Mouse (Mus musculus) MEL (cell line): Measurements from ENCODE around the gene Herpud2. TPM values are rescaled to one million over a fixed set of nuclear protein-coding genes. Genes with fewer than 3 reads are reported as not detected.

Source experiments
- DNase-seq: peaks from one replicate; pipeline ENCODE4 v3.0.0; 2011; ENCODE audit warnings: low read depth, low spot score
- H3K27ac ChIP-seq: 2 replicates; pipeline ENCODE4 v1.5.1; 2012; ENCODE audit warnings: low read depth, mild to moderate bottlenecking, control low read depth, low read length, moderate library complexity; ENCODE audit not compliant: control insufficient read depth
- H3K27me3 ChIP-seq, 2 experiments: fragments of 150-350 bp in 1 of 2; sonication (generic) in 1 of 2; 2 replicates each; pipeline ENCODE4 v1.6.1; 2012; ENCODE audit warnings: low read length in 2 of 2, mild to moderate bottlenecking in 2 of 2, improper control_type of control experiment in 1 of 2, moderate library complexity in 1 of 2; ENCODE audit not compliant: insufficient read depth in 2 of 2, control insufficient read depth in 1 of 2
- H3K36me3 ChIP-seq, 2 experiments: 2 replicates each; pipeline ENCODE4 v1.6.1; 2012 to 2014; ENCODE audit warnings: low read length in 2 of 2, improper control_type of control experiment in 1 of 2, inconsistent platforms in 1 of 2, mild to moderate bottlenecking in 1 of 2; ENCODE audit not compliant: insufficient read depth in 2 of 2, control insufficient read depth in 1 of 2
- H3K4me1 ChIP-seq, 2 experiments: fragments of 150-350 bp in 1 of 2; sonication (generic) in 1 of 2; 2 replicates each; pipeline ENCODE4 v1.6.1; 2012; ENCODE audit warnings: low read length in 2 of 2, improper control_type of control experiment in 1 of 2, mild to moderate bottlenecking in 1 of 2; ENCODE audit not compliant: insufficient read depth in 2 of 2, control insufficient read depth in 1 of 2
- H3K4me3 ChIP-seq, 2 experiments: fragments of 150-350 bp in 1 of 2; sonication (generic) in 1 of 2; 2 replicates each; pipeline ENCODE4 v1.5.1; 2012; ENCODE audit warnings: low read depth in 2 of 2, low read length in 2 of 2, mild to moderate bottlenecking in 2 of 2, moderate library complexity in 2 of 2, control low read depth in 1 of 2, improper control_type of control experiment in 1 of 2; ENCODE audit not compliant: control insufficient read depth in 1 of 2, insufficient read depth in 1 of 2
- H3K79me2 ChIP-seq: 2 replicates; pipeline ENCODE4 v1.6.1; 2012; ENCODE audit warnings: mild to moderate bottlenecking, low read length, moderate library complexity; ENCODE audit not compliant: control insufficient read depth, poor library complexity, insufficient read depth
- H3K9ac ChIP-seq: 2 replicates; pipeline ENCODE4 v1.6.1; 2012; ENCODE audit warnings: low read depth, mild to moderate bottlenecking, control low read depth, low read length, moderate library complexity; ENCODE audit not compliant: control insufficient read depth, poor library complexity, severe bottlenecking
- H3K9me3 ChIP-seq: fragments of 150-350 bp; sonication (generic); replicated peaks from 2 replicates; pipeline ENCODE4 v1.6.1; 2012; ENCODE audit warnings: mild to moderate bottlenecking, low read length, improper control_type of control experiment, moderate library complexity; ENCODE audit not compliant: insufficient read depth
- CHD1 ChIP-seq: IDR thresholded peaks from 2 replicates; pipeline ENCODE4 v1.6.1; 2012; ENCODE audit warnings: low read depth, mild to moderate bottlenecking, inconsistent platforms, low read length, improper control_type of control experiment
- E2F4 ChIP-seq: IDR thresholded peaks from 2 replicates; pipeline ENCODE4 v1.6.1; 2011; ENCODE audit warnings: low read depth, low read length, improper control_type of control experiment, borderline replicate concordance
- ETS1 ChIP-seq: IDR thresholded peaks from 2 replicates; pipeline ENCODE4 v1.6.1; 2012; ENCODE audit warnings: low read depth, mild to moderate bottlenecking, inconsistent platforms, low read length, improper control_type of control experiment, moderate library complexity
- GABPA ChIP-seq: IDR thresholded peaks from 2 replicates; pipeline ENCODE4 v1.6.1; 2012; ENCODE audit warnings: low read depth, mild to moderate bottlenecking, inconsistent platforms, low read length, improper control_type of control experiment, moderate library complexity
- HCFC1 ChIP-seq: IDR thresholded peaks from 2 replicates; pipeline ENCODE4 v1.6.1; 2012; ENCODE audit warnings: low read depth, mild to moderate bottlenecking, inconsistent platforms, low read length, improper control_type of control experiment, moderate library complexity
- JUND ChIP-seq: IDR thresholded peaks from 2 replicates; pipeline ENCODE4 v1.6.1; 2011; ENCODE audit warnings: low read depth, mild to moderate bottlenecking, improper control_type of control experiment, low read length
- KAT2A ChIP-seq: conservative IDR thresholded peaks from 2 replicates; pipeline ENCODE4 v1.6.1; 2012; ENCODE audit warnings: low read depth, low read length, improper control_type of control experiment, inconsistent platforms
- MAX ChIP-seq: IDR thresholded peaks from 2 replicates; pipeline ENCODE4 v1.6.1; 2011; ENCODE audit warnings: low read length, improper control_type of control experiment
- MAZ ChIP-seq: IDR thresholded peaks from 2 replicates; pipeline ENCODE4 v1.6.1; 2012; ENCODE audit warnings: low read depth, mild to moderate bottlenecking, inconsistent platforms, low read length, improper control_type of control experiment
- MXI1 ChIP-seq: IDR thresholded peaks from 2 replicates; pipeline ENCODE4 v1.6.1; 2011; ENCODE audit warnings: mild to moderate bottlenecking, low read depth, low read length, improper control_type of control experiment
- MYB ChIP-seq: IDR thresholded peaks from 2 replicates; pipeline ENCODE4 v1.6.1; 2011; ENCODE audit warnings: mild to moderate bottlenecking, low read depth, low read length, improper control_type of control experiment
- MYC ChIP-seq: IDR thresholded peaks from 2 replicates; pipeline ENCODE4 v1.6.1; 2011; ENCODE audit warnings: low read depth, mild to moderate bottlenecking, low read length, improper control_type of control experiment, moderate library complexity
- NELFE ChIP-seq: IDR thresholded peaks from 2 replicates; pipeline ENCODE4 v1.6.1; 2011; ENCODE audit warnings: low read depth, low read length, improper control_type of control experiment
- NRF1 ChIP-seq: IDR thresholded peaks from 2 replicates; pipeline ENCODE4 v1.6.1; 2014; ENCODE audit warnings: low read depth, mild to moderate bottlenecking, inconsistent platforms, low read length, improper control_type of control experiment, moderate library complexity; ENCODE audit not compliant: poor library complexity, insufficient read depth, severe bottlenecking
- POLR2AphosphoS2 ChIP-seq: IDR thresholded peaks from 2 replicates; pipeline ENCODE4 v1.6.1; 2011; ENCODE audit warnings: low read length, improper control_type of control experiment
- SIN3A ChIP-seq: IDR thresholded peaks from 2 replicates; pipeline ENCODE4 v1.6.1; 2012; ENCODE audit warnings: low read length, improper control_type of control experiment, inconsistent platforms
- TAL1 ChIP-seq: IDR thresholded peaks from 2 replicates; pipeline ENCODE4 v1.6.1; 2012; ENCODE audit warnings: mild to moderate bottlenecking, inconsistent platforms, low read length, moderate library complexity, mixed read lengths
- TBP ChIP-seq: IDR thresholded peaks from 2 replicates; pipeline ENCODE4 v1.8.0; 2011; ENCODE audit warnings: low read depth, low read length, improper control_type of control experiment
- UBTF ChIP-seq: IDR thresholded peaks from 2 replicates; pipeline ENCODE4 v1.6.1; 2012; ENCODE audit warnings: low read depth, mild to moderate bottlenecking, inconsistent platforms, low read length, improper control_type of control experiment, moderate library complexity, borderline replicate concordance; ENCODE audit not compliant: insufficient read depth
- USF1 ChIP-seq: IDR thresholded peaks from 2 replicates; pipeline ENCODE4 v1.6.1; 2014; ENCODE audit warnings: low read depth, mild to moderate bottlenecking, inconsistent platforms, low read length, improper control_type of control experiment, moderate library complexity
- ZKSCAN1 ChIP-seq: IDR thresholded peaks from 2 replicates; pipeline ENCODE4 v1.6.1; 2012; ENCODE audit warnings: low read depth, mild to moderate bottlenecking, inconsistent platforms, low read length, improper control_type of control experiment, moderate library complexity
- ZMIZ1 ChIP-seq: IDR thresholded peaks from 2 replicates; pipeline ENCODE4 v1.6.1; 2012; ENCODE audit warnings: low read depth, mild to moderate bottlenecking, inconsistent platforms, low read length, improper control_type of control experiment, moderate library complexity
- ZNF384 ChIP-seq: IDR thresholded peaks from 2 replicates; pipeline ENCODE4 v1.6.1; 2012; ENCODE audit warnings: low read depth, mild to moderate bottlenecking, inconsistent platforms, low read length, improper control_type of control experiment
- polyA plus RNA-seq, 2 experiments: library from polyadenylated mRNA; stranded (reverse) in 1 of 2; unstranded in 1 of 2; fragments of >175 nt in 1 of 2; fragments of >200 nt in 1 of 2; gene quantifications; 2 replicates each; pipeline versions ENCODE4 v1.2.1 to v1.2.4; 2012; ENCODE audit warnings: low replicate concordance in 2 of 2, low read depth in 1 of 2; ENCODE audit not compliant: insufficient read length in 2 of 2, insufficient read depth in 1 of 2, missing spikeins in 1 of 2
- total RNA-seq: library from RNA; depleted of rRNA; stranded (reverse); fragments of 300-350 nt; gene quantifications from 2 replicates; pipeline ENCODE4 v1.2.3, GENCODE M21; 2012

The Herpud2 gene
- total and polyA plus RNA-seq, 3 experiments: 4.3 to 17.2 TPM; not detected in 1

GRCm38 (mm10) chr9:25176562-25176961 lies 24.9 kb upstream of the Herpud2 start:
- Histone ChIP-seq H3K9me3 (no peaks in the 10 kb centered on the region), H3K79me2 (no peaks in the 10 kb centered on the region), H3K27ac (no peak overlapping the region), H3K9ac (no peak overlapping the region), H3K4me1 (peaks cover 11 to 16% of the 10 kb centered on the region in 2 experiments), H3K27me3 (no peaks in the 10 kb centered on the region), H3K4me3 (no peak overlapping the region), H3K36me3 (peaks cover 0 to 6% of the 10 kb centered on the region in 2 experiments; a peak in 2 of 4 replicates)
- DNase-seq: no peak
- TF ChIP-seq MYB (no peak), GABPA (no peak), MAZ (no peak), E2F4 (no peak), TBP (no peak), ZMIZ1 (no peak), ZKSCAN1 (no peak), HCFC1 (no peak), ZNF384 (no peak), USF1 (no peak), MAX (no peak)

GRCm38 (mm10) chr9:25175978-25176377 lies 24.4 kb upstream of the Herpud2 start:
- Histone ChIP-seq H3K4me3 (no peak overlapping the region), H3K27me3 (no peaks in the 10 kb centered on the region), H3K9ac (no peak overlapping the region), H3K4me1 (peaks cover 11 to 16% of the 10 kb centered on the region in 2 experiments), H3K9me3 (no peaks in the 10 kb centered on the region), H3K27ac (no peak overlapping the region), H3K36me3 (peaks cover 0 to 6% of the 10 kb centered on the region in 2 experiments; a peak in 2 of 4 replicates), H3K79me2 (no peaks in the 10 kb centered on the region)
- DNase-seq: no peak
- no peak for TF ChIP-seq TAL1
- no peak for TF ChIP-seq POLR2AphosphoS2
- TF ChIP-seq MYC: no peak
- no peak for TF ChIP-seq CHD1
- no peak for TF ChIP-seq KAT2A
- TF ChIP-seq JUND: no peak
- no peak for TF ChIP-seq MXI1
- no peak for TF ChIP-seq MAZ
- no peak for TF ChIP-seq ZMIZ1
- no peak for TF ChIP-seq UBTF
- no peak for TF ChIP-seq NELFE
- TF ChIP-seq E2F4: no peak
- TF ChIP-seq NRF1: no peak
- TF ChIP-seq MYB: no peak
- no peak for TF ChIP-seq ETS1
- TF ChIP-seq SIN3A: no peak
